Mouse (Mus musculus) heart, postnatal 0 days (tissue): ENCODE data around the gene Ablim2.

Experiments
- CTCF ChIP-seq: IDR thresholded peaks from 2 replicates; pipeline ENCODE4 v1.5.1; 2016; ENCODE audit warnings: antibody characterized with exemption, control low read depth, low read depth
- EP300 ChIP-seq: IDR thresholded peaks from 2 replicates; pipeline ENCODE4 v1.6.1; 2016; ENCODE audit warnings: antibody characterized with exemption, low read depth

GRCm38 (mm10) chr5:35905283-35905682 lies 147.6 kb downstream of the Ablim2 start:
- TF ChIP-seq EP300 (no peak), CTCF (no peak)
